Mouse (Mus musculus) ES-Bruce4 (cell line): ENCODE measurements around the gene Rpl41. TPM values are rescaled to one million over a fixed set of nuclear protein-coding genes. Genes with fewer than 3 reads are reported as not detected.

Source experiments
- H3K27ac ChIP-seq: 2 replicates; pipeline ENCODE4 v1.5.1; 2012; ENCODE audit warnings: low read length, inconsistent platforms; ENCODE audit not compliant: insufficient read depth
- H3K27me3 ChIP-seq: 2 replicates; pipeline ENCODE4 v1.6.1; 2012; ENCODE audit warnings: mild to moderate bottlenecking, low read length, inconsistent platforms; ENCODE audit not compliant: control insufficient read depth, poor library complexity, insufficient read depth, severe bottlenecking
- H3K36me3 ChIP-seq: 2 replicates; pipeline ENCODE4 v1.6.1; 2012; ENCODE audit warnings: inconsistent platforms, mild to moderate bottlenecking, low read length, moderate library complexity; ENCODE audit not compliant: control insufficient read depth, poor library complexity, insufficient read depth, severe bottlenecking
- H3K4me1 ChIP-seq: one replicate; pipeline ENCODE4 v1.8.1; 2011; ENCODE audit warnings: low read length; ENCODE audit not compliant: control insufficient read depth, insufficient read depth
- H3K4me3 ChIP-seq: 2 replicates; pipeline ENCODE4 v1.5.1; 2011; ENCODE audit warnings: low read depth, mild to moderate bottlenecking, low read length
- H3K9ac ChIP-seq: 2 replicates; pipeline ENCODE4 v1.6.1; 2012; ENCODE audit warnings: low read depth, mild to moderate bottlenecking, inconsistent platforms; ENCODE audit not compliant: poor library complexity, severe bottlenecking
- H3K9me3 ChIP-seq: replicated peaks from 2 replicates; pipeline ENCODE4 v1.6.1; 2012; ENCODE audit warnings: mild to moderate bottlenecking, low read length, inconsistent platforms; ENCODE audit not compliant: control insufficient read depth, poor library complexity, insufficient read depth, severe bottlenecking
- CTCF ChIP-seq: IDR thresholded peaks from one replicate; pipeline ENCODE4 v1.8.1; 2011; ENCODE audit warnings: low read depth, low read length
- EP300 ChIP-seq: IDR thresholded peaks from 2 replicates; pipeline ENCODE4 v1.6.1; 2011; ENCODE audit warnings: low read depth, low read length; ENCODE audit not compliant: insufficient read depth
- POLR2A ChIP-seq: IDR thresholded peaks from one replicate; pipeline ENCODE4 v1.8.1; 2011; ENCODE audit warnings: low read length; ENCODE audit not compliant: insufficient read depth
- polyA plus RNA-seq: library from polyadenylated mRNA; stranded (reverse); fragments of >200 nt; gene quantifications from 2 replicates; pipeline ENCODE4 v1.2.4, GENCODE M21; 2011; ENCODE audit warnings: low read depth; ENCODE audit not compliant: missing spikeins, insufficient read depth, insufficient read length

The Rpl41 gene
- polyA plus RNA-seq, 1 experiment, result 3,978 TPM

DNA sequence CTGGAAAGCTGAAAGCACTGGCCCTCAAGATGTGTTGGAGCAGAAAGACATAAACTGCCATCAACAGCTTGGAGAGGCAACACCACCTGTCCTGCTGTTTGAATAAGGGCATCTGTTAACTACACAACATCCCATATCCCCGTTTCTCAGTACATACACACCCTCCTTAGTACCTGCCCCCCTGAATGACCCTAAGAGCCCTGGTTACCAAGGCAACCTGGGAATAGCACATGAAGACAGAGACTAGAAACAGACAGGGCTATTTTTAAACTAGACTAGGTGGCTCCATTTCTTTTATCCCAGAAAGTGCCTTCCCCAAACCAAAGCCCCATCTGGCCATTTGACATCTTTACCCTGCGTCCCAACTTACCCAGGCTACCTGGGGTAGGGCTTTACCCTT lies 6.0 kb downstream of the Rpl41 start:
- no peaks in the 10 kb centered on the region for H3K9me3 ChIP-seq
- no peaks in the 10 kb centered on the region for H3K27me3 ChIP-seq
- TF ChIP-seq EP300 (no peak), CTCF (no peak), POLR2A (no peak)
- no peak overlapping the region for H3K4me3 ChIP-seq
- no peaks in the 10 kb centered on the region for H3K4me1 ChIP-seq
- no peak overlapping the region for H3K27ac ChIP-seq
- H3K9ac ChIP-seq, result no peak overlapping the region
- H3K36me3 ChIP-seq, result peaks cover 35% of the 10 kb centered on the region

DNA sequence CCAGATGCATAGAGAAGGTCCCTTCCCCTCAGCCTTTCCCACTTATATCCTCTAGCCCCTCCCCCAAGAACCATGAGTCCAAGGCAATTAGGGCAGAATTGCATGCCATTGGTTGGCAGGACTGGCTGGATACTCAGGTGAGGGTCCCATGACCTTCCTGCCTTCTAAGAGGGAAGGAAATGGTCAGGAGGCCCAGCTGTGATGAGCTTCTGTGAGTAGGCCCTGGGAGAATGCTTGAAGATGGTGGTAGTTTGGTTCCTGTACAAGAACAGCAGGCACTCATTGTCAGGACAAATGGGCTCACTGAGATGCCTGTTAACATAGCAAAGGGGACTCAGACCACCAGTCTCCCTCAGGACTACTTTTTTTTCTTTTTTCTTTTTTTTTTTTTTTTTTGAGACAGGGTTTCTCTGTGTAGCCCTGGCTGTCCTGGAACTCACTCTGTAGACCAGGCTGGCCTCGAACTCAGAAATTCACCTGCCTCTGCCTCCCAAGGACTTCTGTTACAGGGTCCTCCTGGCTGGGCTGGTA lies 10.7 kb downstream of the Rpl41 start:
- Histone ChIP-seq H3K9me3 (no peaks in the 10 kb centered on the region), H3K9ac (no peak overlapping the region), H3K4me1 (no peaks in the 10 kb centered on the region), H3K27me3 (no peaks in the 10 kb centered on the region), H3K36me3 (peaks cover 9% of the 10 kb centered on the region), H3K27ac (no peak overlapping the region), H3K4me3 (no peak overlapping the region)
- 0 out of 2 replicates have a peak, but pooled peaks have one; percentile 26 for TF ChIP-seq EP300
- no peak for TF ChIP-seq CTCF

GRCm38 (mm10) chr10:128536266-128536940 lies 12.7 kb downstream of the Rpl41 start:
- no peak overlapping the region for H3K4me3 ChIP-seq
- H3K36me3 ChIP-seq, result no peaks in the 10 kb centered on the region
- H3K9me3 ChIP-seq, result no peaks in the 10 kb centered on the region
- no peak overlapping the region for H3K27ac ChIP-seq
- no peaks in the 10 kb centered on the region for H3K4me1 ChIP-seq
- H3K9ac ChIP-seq, result no peak overlapping the region
- TF ChIP-seq CTCF (peak; percentile 69), EP300 (0 out of 2 replicates have a peak, but pooled peaks have one; percentile 51), POLR2A (no peak)
- H3K27me3 ChIP-seq, result no peaks in the 10 kb centered on the region

DNA sequence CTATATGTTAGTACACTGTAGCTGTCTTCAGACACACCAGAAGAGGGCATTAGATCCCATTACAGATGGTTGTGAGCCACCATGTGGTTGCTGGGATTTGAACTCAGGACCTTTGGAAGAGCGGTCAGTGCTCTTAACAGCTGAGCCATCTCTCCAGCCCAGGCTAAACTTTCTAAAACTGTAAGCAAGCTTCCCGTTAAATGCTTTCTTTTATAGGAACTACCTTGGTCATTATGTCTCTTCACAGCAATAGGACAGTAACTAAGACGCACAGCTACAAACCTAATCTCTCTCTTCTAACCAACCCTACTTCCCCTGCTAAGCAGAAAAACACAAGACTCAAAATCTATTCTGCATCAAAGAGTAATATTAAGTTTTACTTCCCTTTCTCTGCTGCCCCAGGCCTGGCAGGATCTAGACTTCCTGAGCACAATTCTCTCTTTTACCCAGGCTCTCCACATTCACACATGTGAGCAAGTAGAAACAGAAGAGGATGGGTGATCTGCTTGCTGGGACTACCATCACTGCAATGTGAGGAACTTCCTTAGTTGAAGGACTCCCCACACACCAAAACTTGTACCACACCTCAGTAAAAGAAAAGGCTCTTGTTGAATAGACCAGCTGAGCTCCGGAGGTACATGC lies 13.4 kb downstream of the Rpl41 start:
- Histone ChIP-seq H3K9me3 (no peaks in the 10 kb centered on the region), H3K27me3 (no peaks in the 10 kb centered on the region), H3K4me3 (no peak overlapping the region), H3K36me3 (no peaks in the 10 kb centered on the region), H3K27ac (no peak overlapping the region), H3K4me1 (no peaks in the 10 kb centered on the region), H3K9ac (no peak overlapping the region)
- TF ChIP-seq EP300 (no peak), CTCF (no peak), POLR2A (no peak)

GRCm38 (mm10) chr10:128535206-128535605 lies 13.9 kb downstream of the Rpl41 start:
- H3K9ac ChIP-seq, result no peak overlapping the region
- no peaks in the 10 kb centered on the region for H3K9me3 ChIP-seq
- TF ChIP-seq CTCF (no peak), POLR2A (no peak), EP300 (no peak)
- H3K4me3 ChIP-seq, result no peak overlapping the region
- no peaks in the 10 kb centered on the region for H3K27me3 ChIP-seq
- H3K4me1 ChIP-seq, result no peaks in the 10 kb centered on the region
- no peaks in the 10 kb centered on the region for H3K36me3 ChIP-seq
- no peak overlapping the region for H3K27ac ChIP-seq
